Mouse (Mus musculus) layer of hippocampus, adult 9-10 months (tissue): ENCODE results near the gene Sik3.

Experiments used
- DNase-seq: peaks from one replicate; pipeline ENCODE4 v3.0.0; 2022; ENCODE audit warnings: low spot score

Sik3 gene

GRCm38 (mm10) chr9:46012091-46013008, at the start of gene Sik3, which contains the start of gene Pafah1b2:
Gene Sik3 (plus strand): TSS chr9:46012820.
Gene Pafah1b2 (minus strand): TSS chr9:46012690.
- peak; percentile 79 for DNase-seq

GRCm38 (mm10) chr9:45963577-45963976, 49.0 kb upstream of the Sik3 start:
- no peak for DNase-seq

- no peak for DNase-seq
Observed at GRCm38 (mm10) chr9:45976884-45977283, 35.7 kb upstream of the Sik3 start.

- DNase-seq: no peak
Observed at GRCm38 (mm10) chr9:45979778-45980177, 32.8 kb upstream of the Sik3 start.

GRCm38 (mm10) chr9:45980611-45981010, 32.0 kb upstream of the Sik3 start:
- DNase-seq: no peak

GRCm38 (mm10) chr9:45981331-45981730, 31.3 kb upstream of the Sik3 start:
- DNase-seq: no peak

- no peak for DNase-seq
Observed at GRCm38 (mm10) chr9:45983676-45984408, 28.8 kb upstream of the Sik3 start.

GRCm38 (mm10) chr9:45984409-45985228, 28.0 kb upstream of the Sik3 start:
- DNase-seq: peak; percentile 59

- DNase-seq: no peak
Observed at GRCm38 (mm10) chr9:45985229-45985567, 27.4 kb upstream of the Sik3 start.

- DNase-seq: no peak
Observed at GRCm38 (mm10) chr9:45999009-45999408, 13.6 kb upstream of the Sik3 start.

GRCm38 (mm10) chr9:46003729-46004128, 8.9 kb upstream of the Sik3 start:
- no peak for DNase-seq

GRCm38 (mm10) chr9:46004529-46004928, 8.1 kb upstream of the Sik3 start:
- DNase-seq: no peak

- DNase-seq: no peak
Observed at GRCm38 (mm10) chr9:46006224-46006623, 6.4 kb upstream of the Sik3 start.

GRCm38 (mm10) chr9:46008931-46009668, 3.5 kb upstream of the Sik3 start:
- DNase-seq: no peak

- DNase-seq: no peak
Observed at GRCm38 (mm10) chr9:46009669-46009983, 3.0 kb upstream of the Sik3 start.

- no peak for DNase-seq
Observed at GRCm38 (mm10) chr9:46011094-46011970, 1.3 kb upstream of the Sik3 start.

GRCm38 (mm10) chr9:46013009-46013586, 478 bp downstream of the Sik3 start:
- DNase-seq: no peak

GRCm38 (mm10) chr9:46013616-46014015, 996 bp downstream of the Sik3 start:
- no peak for DNase-seq

- DNase-seq: no peak
Observed at GRCm38 (mm10) chr9:46014251-46014681, 1.6 kb downstream of the Sik3 start.

- DNase-seq: no peak
Observed at GRCm38 (mm10) chr9:46015081-46015551, 2.5 kb downstream of the Sik3 start.
